In genomic region chr16:13409530-13410163, GRCm38 (mm10) we compare ENCODE assay signal across 8 mouse cellular contexts.
DNase-seq lines count a peak whose midpoint lies in the region; ATAC-seq and TF ChIP-seq lines count a peak whose summit lies in the region.

No protein-coding gene starts in this region.

- peak; percentile 75 for ATAC-seq in intestine, embryonic 15.5 days
- peak; percentile 66 for ATAC-seq in lung, embryonic 16.5 days (ENCODE audit: low read depth)
- peak; percentile 69; the same call in 1 of the 2 replicates for ATAC-seq in stomach, postnatal 0 days (ENCODE audit: low FRiP score, low TSS enrichment)

- H3K27me3 ChIP-seq in intestine, embryonic 15.5 days (replicated peaks): no peaks in the 10 kb centered on the region
- H3K27me3 ChIP-seq in lung, embryonic 16.5 days (ENCODE audit: control insufficient read depth, insufficient read depth, low read depth, low read length): no peaks in the 10 kb centered on the region
- H3K27me3 ChIP-seq in stomach, postnatal 0 days (ENCODE audit: control insufficient read depth, insufficient read depth, low read length): no peaks in the 10 kb centered on the region

- DNase-seq in cerebellum, adult 18-20 months: peak; percentile 59 to 60
- no peak for DNase-seq in cerebellum, adult 11-12 months
- peak; percentile 67 for DNase-seq in thymus, postnatal 0 days (ENCODE audit: low spot score)
- no peak for DNase-seq in thymus, postnatal 4 days
- DNase-seq in embryo, embryonic 11.5 days (ENCODE audit: low read depth, low spot score): peak; percentile 39
- DNase-seq in stomach, postnatal 0 days (ENCODE audit: low spot score): no peak

- H3K9me3 ChIP-seq in intestine, embryonic 15.5 days: no peaks in the 10 kb centered on the region
- H3K9me3 ChIP-seq in lung, embryonic 16.5 days (ENCODE audit: control insufficient read depth, low read length): peaks cover 4% of the 10 kb centered on the region; the same call in 1 of the 2 replicates
- H3K9me3 ChIP-seq in stomach, postnatal 0 days (ENCODE audit: control insufficient read depth, low read length): no peaks in the 10 kb centered on the region

- H3K27ac ChIP-seq in intestine, embryonic 15.5 days: no peak overlapping the region
- no peak overlapping the region for H3K27ac ChIP-seq in lung, embryonic 16.5 days (ENCODE audit: low read length)
- H3K27ac ChIP-seq in stomach, postnatal 0 days (replicated peaks): no peak overlapping the region

- H3K4me3 ChIP-seq in intestine, embryonic 15.5 days (replicated peaks): no peak overlapping the region
- no peak overlapping the region for H3K4me3 ChIP-seq in lung, embryonic 16.5 days (ENCODE audit: low read length)
- no peak overlapping the region for H3K4me3 ChIP-seq in stomach, postnatal 0 days (ENCODE audit: low read depth, low read length)

- H3K4me2 ChIP-seq in intestine, embryonic 15.5 days (replicated peaks): no peak overlapping the region
- no peak overlapping the region for H3K4me2 ChIP-seq in lung, embryonic 16.5 days (ENCODE audit: low read depth, low read length)
- no peak overlapping the region for H3K4me2 ChIP-seq in stomach, postnatal 0 days (replicated peaks; ENCODE audit: low read depth)

- no peaks in the 10 kb centered on the region for H3K4me1 ChIP-seq in intestine, embryonic 15.5 days (replicated peaks)
- no peaks in the 10 kb centered on the region for H3K4me1 ChIP-seq in lung, embryonic 16.5 days (replicated peaks; ENCODE audit: control insufficient read depth, insufficient read depth, low read length)
- no peaks in the 10 kb centered on the region for H3K4me1 ChIP-seq in stomach, postnatal 0 days (replicated peaks; ENCODE audit: control insufficient read depth, insufficient read depth)

- no peak for TF ChIP-seq EP300 in stomach, postnatal 0 days (optimal IDR thresholded peaks at IDR 0.05)

- H3K36me3 ChIP-seq in intestine, embryonic 15.5 days: peaks cover 29% of the 10 kb centered on the region
- H3K36me3 ChIP-seq in lung, embryonic 16.5 days (ENCODE audit: control insufficient read depth, insufficient read depth, low read length): peaks cover 50% of the 10 kb centered on the region
- H3K36me3 ChIP-seq in stomach, postnatal 0 days (ENCODE audit: control insufficient read depth, insufficient read depth, low read length): peaks cover 40% of the 10 kb centered on the region

- H3K9ac ChIP-seq in intestine, embryonic 15.5 days: no peak overlapping the region
- H3K9ac ChIP-seq in lung, embryonic 16.5 days (ENCODE audit: low read length): no peak overlapping the region
- H3K9ac ChIP-seq in stomach, postnatal 0 days (ENCODE audit: low read length): no peak overlapping the region

- TF ChIP-seq CTCF in stomach, postnatal 0 days (IDR thresholded peaks at IDR 0.05; ENCODE audit: low read depth): peak; percentile 82

- 73% methylated on average over 4 of the region's 4 CpGs for WGBS in intestine, embryonic 15.5 days
- 77% methylated on average over 4 of the region's 4 CpGs for WGBS in lung, embryonic 16.5 days
- 75% methylated on average over 4 of the region's 4 CpGs for WGBS in stomach, postnatal 0 days

Comparison
In these comparisons a context has a peak if more than half of its experiments do, and no peak if none do; other contexts are left out.
1. DNase-seq: peak in cerebellum, adult 18-20 months (2 of 2), thymus, postnatal 0 days (single experiment) and embryo, embryonic 11.5 days (single experiment); none in cerebellum, adult 11-12 months (single experiment), thymus, postnatal 4 days (single experiment) and stomach, postnatal 0 days (single experiment).
2. Peak in every context shown above with its lines, with median percentiles within 50 percentile points of each other: ATAC-seq.